Mouse (Mus musculus) urinary bladder, postnatal 36 days (tissue): ENCODE data around the gene Gria3.

Experiments
- DNase-seq, 2 experiments: peaks; one replicate each; pipeline ENCODE4 v3.0.0; 2022; ENCODE audit warnings: low spot score in 2 of 2, mixed read lengths in 1 of 2

Gene Gria3

DNA sequence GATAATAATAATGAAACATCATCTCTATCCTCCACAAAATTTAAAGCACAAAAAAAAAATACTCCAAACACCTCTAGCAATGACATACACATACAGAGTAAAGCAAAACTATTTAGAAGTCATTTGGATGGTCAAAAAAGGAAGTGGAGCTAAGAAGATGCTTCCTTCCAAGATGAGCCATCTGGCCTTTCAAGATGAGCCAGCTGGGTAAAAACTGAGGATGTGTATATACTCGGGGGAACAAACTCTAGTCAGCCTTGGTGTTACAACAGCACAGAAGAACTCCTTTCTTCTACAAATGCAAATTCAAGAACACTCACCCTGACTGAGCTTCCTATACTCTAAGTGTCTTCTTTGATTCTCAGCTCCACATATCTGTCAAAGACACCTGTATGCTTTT is 172.4 kb downstream of the Gria3 start:
- DNase-seq = no peak

DNA sequence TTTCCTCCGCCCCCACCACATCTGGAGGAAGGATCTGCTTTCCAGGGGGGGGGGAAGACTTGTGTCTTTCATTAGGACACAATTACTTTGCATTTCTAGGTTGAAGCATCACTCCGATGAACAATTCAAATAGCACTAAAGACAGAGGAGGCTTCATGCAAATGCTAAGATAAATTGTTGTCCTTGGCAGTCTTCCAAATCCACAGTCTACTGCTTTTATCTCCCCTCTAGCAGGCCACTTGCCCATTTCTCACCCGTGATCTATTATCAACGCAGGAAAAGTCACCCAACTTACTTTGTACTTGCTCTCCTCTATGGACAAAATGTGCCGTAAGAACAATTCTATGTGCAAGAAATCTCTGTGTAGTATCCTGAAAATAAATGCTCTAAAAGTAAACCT is 178.1 kb downstream of the Gria3 start:
- DNase-seq = no peak

DNA sequence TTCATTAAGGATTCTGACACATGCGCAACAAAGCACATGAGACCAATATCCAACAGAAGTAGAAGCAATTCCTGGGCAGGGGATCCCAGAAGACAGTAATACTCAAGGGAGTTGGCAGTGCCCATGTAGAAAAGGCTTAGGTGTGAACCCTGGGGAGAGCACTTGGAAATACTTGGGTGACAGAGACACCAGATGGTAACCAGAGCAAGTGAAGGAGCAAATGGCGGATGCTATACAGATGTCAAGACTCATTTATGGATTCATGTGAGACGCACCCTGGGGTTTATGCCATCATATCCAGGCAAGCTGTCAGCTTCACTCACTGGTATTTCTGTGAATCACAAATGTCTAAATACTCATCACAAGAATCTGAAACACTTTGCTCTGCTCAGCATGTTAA is 187.0 kb downstream of the Gria3 start:
- DNase-seq = no peak

DNA sequence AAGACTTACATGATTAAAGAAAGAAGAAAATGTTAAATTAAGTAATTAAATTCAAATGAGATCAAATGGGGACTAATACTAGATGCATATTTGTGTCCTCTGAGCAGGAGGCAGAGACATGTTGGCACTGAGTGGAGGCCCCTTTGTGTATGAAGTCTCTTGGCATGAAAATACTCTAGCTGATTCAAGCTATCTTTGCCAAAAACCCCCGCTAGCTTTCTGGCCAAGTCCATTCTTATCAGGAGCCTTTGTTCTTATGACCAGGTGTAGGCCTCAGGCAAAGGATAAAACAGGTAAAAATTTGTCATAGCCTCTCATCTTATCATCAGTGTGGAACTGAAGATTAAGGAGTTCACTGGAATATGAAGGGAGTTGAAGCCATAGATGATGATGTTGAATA is 206.5 kb downstream of the Gria3 start:
- no peak for DNase-seq

DNA sequence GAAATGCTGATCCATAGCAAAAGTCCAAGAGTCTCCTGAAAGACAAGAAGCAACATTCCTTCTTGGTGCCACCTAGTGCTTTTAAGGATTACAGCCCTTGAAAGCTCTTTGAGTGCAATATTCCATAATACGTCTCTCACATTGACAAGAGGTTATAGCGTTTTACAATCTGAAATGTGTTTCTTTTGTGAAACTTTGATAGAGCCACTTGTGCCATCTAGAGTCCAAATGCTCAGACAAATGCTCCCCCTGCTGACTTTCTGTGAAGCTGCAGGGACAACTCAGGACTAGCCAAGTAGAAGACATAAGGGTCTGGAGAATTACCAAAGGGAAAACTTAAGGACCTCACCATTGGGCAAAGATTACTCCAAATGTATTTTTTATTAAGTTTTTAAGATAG is 214.3 kb downstream of the Gria3 start:
- peak; percentile 3 to 7 for DNase-seq

DNA sequence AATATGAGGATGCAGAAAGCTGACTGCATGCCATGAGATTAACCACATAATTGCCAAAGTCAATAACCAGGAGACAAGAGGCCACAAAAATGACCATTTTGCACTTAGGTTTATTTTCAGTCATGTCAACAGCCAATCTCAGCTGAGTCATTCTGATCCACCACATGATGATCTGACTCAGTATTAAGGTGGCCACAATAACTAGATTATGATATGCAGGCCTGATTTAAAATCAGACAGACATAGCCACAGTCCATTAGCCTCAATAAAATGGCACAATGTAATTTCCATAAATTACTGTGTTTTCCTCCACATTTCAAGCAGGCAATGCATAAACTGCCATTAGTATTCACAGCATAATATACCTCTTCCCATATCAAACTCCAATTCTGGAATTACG is 216.3 kb downstream of the Gria3 start:
- no peak for DNase-seq

DNA sequence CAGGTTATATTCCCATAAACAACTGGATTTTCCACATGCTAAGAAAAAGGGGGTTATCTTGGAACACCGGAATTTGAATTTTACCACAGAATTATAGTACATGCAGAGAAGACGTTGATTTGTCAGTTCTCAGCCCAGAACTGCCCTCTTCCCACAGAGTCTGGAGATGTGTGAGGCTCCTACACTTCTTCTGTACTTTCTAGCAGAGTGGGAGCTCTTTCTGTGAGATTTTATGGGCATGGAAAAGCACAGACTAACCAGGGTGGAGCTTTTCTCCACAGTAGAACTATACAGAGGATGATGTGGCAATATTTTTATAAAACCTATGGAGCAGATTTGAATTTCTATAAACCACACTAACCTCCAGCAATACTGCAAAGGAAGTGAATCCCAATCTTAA is 217.7 kb downstream of the Gria3 start:
- no peak for DNase-seq

DNA sequence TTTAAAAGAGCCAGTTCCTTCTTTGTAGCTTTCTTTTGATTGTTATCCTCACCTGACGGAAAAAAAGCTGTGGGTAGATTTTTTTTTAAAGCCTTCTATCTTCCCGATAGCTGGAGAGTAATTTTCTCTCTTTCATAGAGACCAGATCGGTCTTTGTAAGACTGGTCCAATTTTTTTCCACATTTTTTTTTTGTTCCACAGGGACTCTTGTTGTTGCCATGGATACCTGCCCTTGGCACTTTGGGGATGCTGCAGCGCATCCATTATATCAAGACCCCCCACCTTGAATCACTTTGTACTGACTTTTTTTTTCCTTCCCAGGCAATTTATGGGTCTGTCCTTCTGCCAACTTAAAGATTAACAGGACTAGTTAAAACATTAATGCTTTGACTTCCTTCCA is 232.9 kb downstream of the Gria3 start:
- no peak for DNase-seq

DNA sequence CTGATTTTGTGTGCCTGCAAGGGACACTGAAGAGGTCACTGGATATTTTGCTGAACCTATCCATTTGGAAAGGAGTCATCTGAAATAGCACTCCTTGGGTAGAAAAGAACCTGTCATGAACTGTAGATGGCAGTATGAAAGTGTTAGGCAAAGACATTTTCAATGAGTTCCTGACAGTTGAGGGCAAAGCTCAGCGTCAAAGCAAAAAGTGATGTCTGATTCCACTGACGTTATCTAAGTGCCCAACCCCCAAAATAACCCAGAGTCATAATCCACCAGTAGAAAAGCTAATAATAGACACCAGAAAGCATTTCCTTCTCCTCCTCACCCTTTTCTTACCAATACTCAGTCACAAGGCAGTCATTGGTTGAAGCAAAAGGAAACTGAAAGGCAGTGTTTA is 244.3 kb downstream of the Gria3 start:
- DNase-seq = no peak

DNA sequence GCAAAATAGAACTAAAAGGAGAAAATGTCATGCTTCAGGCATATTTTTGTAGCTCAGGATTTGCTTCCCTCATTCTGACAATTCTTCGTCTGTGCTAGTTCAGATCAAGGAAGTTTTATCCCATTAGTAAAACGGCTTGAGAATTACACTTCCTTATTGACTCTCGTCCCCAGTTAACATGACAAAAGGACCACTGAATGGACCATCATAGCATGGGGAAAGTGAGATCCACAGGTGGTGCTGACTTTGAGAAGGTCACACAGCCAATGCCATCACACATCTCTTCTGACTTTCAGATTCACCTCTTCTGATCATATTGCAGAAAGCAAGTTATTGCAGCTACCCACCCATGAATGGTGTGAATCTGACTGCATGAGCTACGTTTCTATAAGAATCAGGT is 257.1 kb downstream of the Gria3 start:
- DNase-seq = no peak

DNA sequence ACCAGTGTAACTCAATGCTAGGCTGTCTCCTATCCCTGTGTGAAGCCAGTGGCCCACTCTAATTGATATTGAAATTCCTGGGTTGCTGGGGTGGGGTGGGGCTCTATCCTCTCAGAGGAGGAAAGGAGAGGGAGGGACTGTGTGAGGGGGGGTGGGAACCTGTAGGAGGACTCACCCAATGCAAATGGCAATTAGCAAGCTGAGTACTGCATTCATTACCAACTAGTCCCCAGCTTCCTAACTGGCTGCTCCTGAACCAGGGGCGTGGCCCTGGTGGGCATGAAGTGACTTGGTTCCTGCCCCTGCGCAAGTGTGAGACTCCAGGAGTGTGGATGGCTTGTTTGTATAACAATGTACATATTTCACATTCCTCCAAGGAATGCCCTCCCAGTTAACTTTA is 288.2 kb downstream of the Gria3 start:
- DNase-seq = no peak

DNA sequence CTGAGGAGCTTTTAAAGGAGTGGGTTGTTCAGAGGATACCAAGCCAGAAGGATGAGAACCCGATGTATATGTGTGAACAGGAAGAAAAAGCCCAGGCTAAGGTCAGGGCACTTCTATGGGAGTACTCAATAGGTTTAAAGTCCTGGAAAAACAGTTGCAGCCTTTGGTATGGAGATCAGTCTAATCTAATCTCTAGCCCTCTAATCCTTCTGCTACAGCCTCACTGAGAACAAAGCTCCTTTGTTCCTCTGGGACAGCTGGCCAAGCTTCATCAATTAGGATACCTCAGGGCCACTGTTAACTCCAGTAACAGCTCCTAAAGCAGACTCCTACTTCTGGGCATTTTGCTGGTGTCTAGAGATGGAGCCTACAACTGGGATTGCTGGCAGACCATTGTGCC is 291.4 kb downstream of the Gria3 start:
- DNase-seq = no peak
